Mouse (Mus musculus) G1E (cell line): Measurements from ENCODE around the gene Maats1. TPM values are rescaled to one million over a fixed set of nuclear protein-coding genes. Genes with fewer than 3 reads are reported as not detected.

Source experiments
- ATAC-seq: 2 replicates; pipeline ENCODE4 v1.8.0; 2016; ENCODE audit warnings: mild to moderate bottlenecking; ENCODE audit not compliant: insufficient number of reproducible peaks, poor library complexity, low FRiP score, severe bottlenecking; ENCODE audit errors: extremely low read depth
- DNase-seq: peaks from one replicate; pipeline ENCODE4 v3.0.0; 2012; ENCODE audit warnings: low spot score
- H3K27me3 ChIP-seq: 2 replicates; pipeline ENCODE4 v1.6.1; 2012; ENCODE audit warnings: mild to moderate bottlenecking, low read length, inconsistent platforms; ENCODE audit not compliant: insufficient read depth
- H3K36me3 ChIP-seq: replicated peaks from 2 replicates; pipeline ENCODE3; 2012; ENCODE audit warnings: mild to moderate bottlenecking, inconsistent platforms
- H3K4me1 ChIP-seq: 2 replicates; pipeline ENCODE4 v1.6.1; 2012; ENCODE audit warnings: low read depth, low read length, inconsistent platforms, mixed read lengths; ENCODE audit not compliant: insufficient read depth
- H3K4me3 ChIP-seq: 2 replicates; pipeline ENCODE4 v1.5.1; 2012; ENCODE audit warnings: low read depth, mild to moderate bottlenecking, inconsistent platforms, low read length, moderate library complexity, mixed read lengths
- H3K9me3 ChIP-seq: replicated peaks from 2 replicates; pipeline ENCODE4 v1.6.1; 2012; ENCODE audit warnings: inconsistent platforms
- CTCF ChIP-seq: IDR thresholded peaks from 2 replicates; pipeline ENCODE4 v1.5.1; 2012; ENCODE audit warnings: low read depth, low read length, inconsistent platforms, mixed read lengths
- GATA1 ChIP-seq: IDR thresholded peaks from 2 replicates; pipeline ENCODE4 v1.6.1; 2012; ENCODE audit warnings: borderline replicate concordance, low read length, inconsistent platforms, mixed read lengths
- GATA2 ChIP-seq: IDR thresholded peaks from 2 replicates; pipeline ENCODE4 v1.6.1; 2012; ENCODE audit warnings: low read depth, low read length, inconsistent platforms, borderline replicate concordance
- POLR2AphosphoS5 ChIP-seq: IDR thresholded peaks from 2 replicates; pipeline ENCODE4 v1.6.1; 2012; ENCODE audit warnings: low read depth, low read length, inconsistent platforms; ENCODE audit not compliant: insufficient replicate concordance
- TAL1 ChIP-seq: conservative IDR thresholded peaks from 2 replicates; pipeline ENCODE4 v1.6.1; 2012; ENCODE audit warnings: low read depth, low read length, inconsistent platforms, mixed read lengths
- polyA plus RNA-seq: library from polyadenylated mRNA; stranded (reverse); fragments of >175 nt; gene quantifications from 2 replicates; pipeline ENCODE4 v1.2.3, GENCODE M21; 2012
- total RNA-seq, 2 experiments: library from RNA; stranded (forward) in 1 of 2; stranded (reverse) in 1 of 2; fragments of 200-1000 nt in 1 of 2; fragments of >200 nt in 1 of 2; fragmentation: Nextera tagmentation in 1 of 2; gene quantifications; 2 replicates each; pipeline ENCODE4 v1.2.3; 2014 to 2017

Maats1 gene
- total RNA-seq (2014; fragmentation: Nextera tagmentation), result not detected in 2 replicates
- 0.11 TPM in 1 of 2 replicates, not detected in the other for total RNA-seq (2017)
- not detected in 2 replicates for polyA plus RNA-seq

DNA sequence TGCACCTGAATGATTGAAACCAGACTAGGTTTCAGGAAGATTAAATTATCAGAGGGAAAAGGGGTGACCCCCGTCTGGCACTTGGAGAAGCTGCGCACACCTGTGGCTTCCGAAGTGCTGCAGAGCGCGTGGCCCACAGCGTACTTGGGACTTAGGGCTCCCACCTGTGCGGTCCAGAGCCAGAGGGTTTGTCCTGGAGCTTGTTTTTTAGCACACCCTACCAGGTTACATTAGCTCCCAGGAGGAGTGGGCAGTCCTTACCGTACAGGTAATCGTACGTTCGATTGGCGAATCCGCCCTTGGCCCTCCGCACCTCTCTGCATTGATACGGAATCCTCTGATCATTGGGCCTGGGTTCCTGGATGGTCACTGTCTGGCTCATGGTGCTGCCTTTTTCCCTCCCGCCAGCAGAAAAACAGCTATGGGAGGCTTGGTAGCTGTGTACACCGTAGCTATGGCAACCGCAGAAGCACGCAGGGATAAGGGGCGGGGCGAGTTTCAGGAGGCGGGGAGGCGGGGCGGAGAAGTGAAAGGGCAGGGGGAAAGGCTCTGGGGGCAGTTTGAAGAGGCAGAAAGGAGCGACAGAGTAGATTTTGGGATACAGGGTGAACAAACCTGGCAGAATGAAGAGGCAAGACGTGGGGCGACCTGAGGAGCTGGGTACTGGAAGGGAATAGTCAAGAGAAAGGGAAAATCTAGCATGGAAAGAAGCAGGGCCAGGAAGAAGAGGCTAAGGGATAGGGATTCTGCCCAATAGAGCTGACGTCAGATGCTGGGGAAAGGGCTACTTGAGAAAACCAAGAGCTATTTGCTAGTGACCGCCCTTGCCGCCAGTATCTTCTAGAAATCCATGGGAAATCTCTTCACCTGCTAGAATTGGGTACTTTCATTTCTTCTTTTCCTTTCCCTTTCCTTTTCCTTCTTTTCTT, at the start of gene Maats1:
Gene Maats1, minus strand, starts transcription at position 748 of the 929 bp plus-strand sequence.
- peaks cover 32% of the 10 kb centered on the region for H3K4me1 ChIP-seq
- no peaks in the 10 kb centered on the region for H3K9me3 ChIP-seq
- peaks cover 14% of the 10 kb centered on the region for H3K27me3 ChIP-seq
- no peak for ATAC-seq
- no peaks in the 10 kb centered on the region for H3K36me3 ChIP-seq
- no peak for TF ChIP-seq TAL1
- no peak for TF ChIP-seq CTCF
- no peak for TF ChIP-seq GATA2
- TF ChIP-seq POLR2AphosphoS5, result no peak
- TF ChIP-seq GATA1, result no peak
- H3K4me3 ChIP-seq, result peak within 1 kb of the TSS; percentile 33; the same call in 1 of the 2 replicates
- DNase-seq, result no peak

DNA sequence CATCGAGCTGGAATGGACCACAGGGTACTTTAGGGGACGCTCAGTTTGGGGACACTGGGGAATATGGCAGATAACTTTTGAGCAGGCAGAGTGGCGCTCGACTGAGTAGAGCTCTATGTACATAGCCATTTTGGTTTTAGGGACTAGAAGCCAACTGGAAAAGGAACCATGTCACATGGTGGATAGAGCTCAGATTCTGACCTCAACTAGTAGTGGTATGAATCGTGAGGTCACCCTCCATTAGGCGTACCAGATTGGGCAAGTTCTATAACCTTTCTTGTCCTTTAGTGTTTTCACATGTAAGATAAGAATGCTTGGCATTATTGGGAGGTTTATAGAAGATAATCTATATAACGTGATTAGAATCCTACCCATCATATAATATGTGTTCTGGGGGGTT, 48.4 kb upstream of the Maats1 start:
- Histone ChIP-seq H3K27me3 (no peaks in the 10 kb centered on the region), H3K36me3 (no peaks in the 10 kb centered on the region), H3K9me3 (no peaks in the 10 kb centered on the region), H3K4me1 (peaks cover 67% of the 10 kb centered on the region), H3K4me3 (no peak overlapping the region)
- ATAC-seq (no peak), DNase-seq (no peak)
- TF ChIP-seq POLR2AphosphoS5 (no peak), GATA1 (no peak), GATA2 (no peak), TAL1 (no peak), CTCF (no peak)

DNA sequence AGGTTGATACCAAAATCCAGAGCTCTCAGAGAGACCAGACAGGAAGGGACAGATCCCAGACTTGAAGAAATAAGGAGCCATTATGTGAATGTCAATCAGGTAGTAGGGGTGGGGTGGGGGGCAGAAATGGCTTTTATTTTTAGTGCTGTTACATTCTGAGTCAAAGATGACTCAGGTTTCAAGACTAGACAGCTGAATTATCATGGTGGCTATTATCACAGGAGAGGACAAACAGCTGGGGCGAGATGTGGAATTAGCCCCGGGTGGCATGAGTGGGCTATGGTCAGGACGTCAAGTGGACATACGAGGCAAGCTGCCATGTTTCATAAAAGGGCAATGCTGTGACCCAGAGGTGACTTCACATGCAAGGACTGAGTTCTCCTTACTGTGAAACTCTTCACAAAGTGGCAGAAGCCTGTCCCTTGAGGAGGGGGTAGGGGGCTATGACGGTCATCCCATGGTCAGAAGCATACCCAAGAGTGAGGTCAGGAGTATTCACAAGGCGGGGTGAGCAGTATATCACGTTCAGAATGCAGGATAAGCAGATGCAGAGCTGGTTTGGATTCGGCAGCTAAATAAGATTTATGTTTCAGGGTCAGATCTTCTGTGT, 47.4 kb upstream of the Maats1 start:
- Histone ChIP-seq H3K4me1 (peaks cover 67% of the 10 kb centered on the region), H3K4me3 (no peak overlapping the region), H3K36me3 (no peaks in the 10 kb centered on the region), H3K27me3 (no peaks in the 10 kb centered on the region), H3K9me3 (no peaks in the 10 kb centered on the region)
- ATAC-seq (no peak), DNase-seq (no peak)
- TF ChIP-seq POLR2AphosphoS5 (no peak), GATA2 (no peak), TAL1 (no peak), CTCF (no peak), GATA1 (no peak)

DNA sequence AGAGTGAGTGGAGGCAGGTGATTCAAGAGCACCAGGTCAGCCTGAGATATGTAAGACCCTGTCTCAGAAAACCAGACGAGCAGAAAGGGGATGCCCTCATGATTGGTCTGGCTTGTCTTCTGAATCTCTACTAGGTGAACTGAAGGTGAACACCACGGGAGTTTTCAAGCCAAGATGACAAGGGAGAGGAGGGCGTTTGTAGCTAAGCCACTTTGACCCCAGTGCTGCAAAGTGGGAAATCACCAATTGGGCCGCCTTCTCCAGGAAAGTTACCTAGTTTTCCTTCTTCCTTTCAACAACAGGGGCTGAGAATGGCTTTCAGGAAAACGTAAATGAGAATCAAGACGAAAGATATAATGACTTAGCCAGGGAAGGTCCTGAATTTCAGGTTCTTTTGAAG, 46.8 kb upstream of the Maats1 start:
- TF ChIP-seq CTCF (no peak), POLR2AphosphoS5 (no peak), TAL1 (no peak), GATA1 (no peak), GATA2 (no peak)
- Histone ChIP-seq H3K36me3 (no peaks in the 10 kb centered on the region), H3K4me1 (peaks cover 69% of the 10 kb centered on the region), H3K27me3 (no peaks in the 10 kb centered on the region), H3K9me3 (no peaks in the 10 kb centered on the region), H3K4me3 (no peak overlapping the region)
- ATAC-seq (no peak), DNase-seq (no peak)

DNA sequence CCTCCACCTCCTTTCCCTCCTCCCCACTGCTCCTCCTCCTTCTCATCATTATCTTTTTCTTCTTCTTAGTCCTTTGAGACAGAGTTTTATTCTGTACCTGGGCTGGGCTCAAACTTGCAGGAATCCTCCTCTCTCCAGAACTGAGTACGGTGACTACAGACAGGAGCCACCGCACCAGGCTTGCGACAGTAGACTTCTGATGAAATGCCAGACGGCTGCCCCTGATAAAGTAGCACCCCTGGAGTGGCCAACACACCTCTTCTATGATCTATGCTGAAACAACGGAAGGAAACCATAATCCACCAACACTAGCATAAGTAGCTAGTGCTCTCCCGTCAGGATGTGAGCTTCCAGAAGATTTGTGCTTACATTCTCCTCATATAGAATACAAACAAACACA, 45.4 kb upstream of the Maats1 start:
- no peak for ATAC-seq
- no peak for DNase-seq
- H3K9me3 ChIP-seq, result no peaks in the 10 kb centered on the region
- H3K27me3 ChIP-seq, result no peaks in the 10 kb centered on the region
- H3K4me3 ChIP-seq, result no peak overlapping the region
- H3K4me1 ChIP-seq, result peaks cover 72% of the 10 kb centered on the region
- no peaks in the 10 kb centered on the region for H3K36me3 ChIP-seq
- no peak for TF ChIP-seq GATA2
- no peak for TF ChIP-seq TAL1
- no peak for TF ChIP-seq GATA1
- no peak for TF ChIP-seq POLR2AphosphoS5
- TF ChIP-seq CTCF, result no peak

DNA sequence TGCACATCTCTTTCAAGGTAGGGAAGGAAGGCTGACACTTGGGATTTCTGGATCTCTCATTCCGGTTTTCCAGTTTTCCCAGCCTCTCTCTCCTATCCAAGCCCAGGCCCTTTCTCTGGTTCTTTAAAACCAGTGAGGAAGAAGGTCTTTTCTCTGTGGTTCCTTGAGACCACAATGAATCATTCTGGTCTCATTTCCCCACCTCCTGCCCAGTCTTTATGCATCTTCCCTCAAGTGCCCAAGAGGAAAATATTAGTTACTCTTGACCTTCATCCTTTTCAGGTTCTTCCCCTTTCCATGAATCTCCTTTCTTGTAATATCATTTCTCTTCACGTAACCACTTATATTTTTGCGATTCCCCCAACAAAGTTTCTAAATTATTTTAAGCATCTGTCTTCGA, 43.8 kb upstream of the Maats1 start:
- peaks cover 68% of the 10 kb centered on the region for H3K4me1 ChIP-seq
- ATAC-seq, result no peak

More for the DNA sequence above, 43.8 kb upstream of the Maats1 start:
- no peaks in the 10 kb centered on the region for H3K36me3 ChIP-seq
- H3K9me3 ChIP-seq, result no peaks in the 10 kb centered on the region
- TF ChIP-seq GATA1, result no peak
- no peak for TF ChIP-seq GATA2
- TF ChIP-seq POLR2AphosphoS5, result no peak
- TF ChIP-seq CTCF, result no peak
- TF ChIP-seq TAL1, result no peak
- H3K27me3 ChIP-seq, result no peaks in the 10 kb centered on the region
- DNase-seq, result no peak
- H3K4me3 ChIP-seq, result no peak overlapping the region
